Mouse (Mus musculus): ENCODE data around the gene Eef2kmt. TPM values are rescaled to one million over a fixed set of nuclear protein-coding genes. Genes with fewer than 3 reads are reported as not detected.
"Not testable (repeated sequence)": the region's sequence is repeated elsewhere in the genome, so short reads cannot be mapped to it uniquely, and the experiment has no call there.

Gene Eef2kmt
- total RNA-seq, 2 experiments from 2014 or later = 11.7 to 13.3 TPM

DNA sequence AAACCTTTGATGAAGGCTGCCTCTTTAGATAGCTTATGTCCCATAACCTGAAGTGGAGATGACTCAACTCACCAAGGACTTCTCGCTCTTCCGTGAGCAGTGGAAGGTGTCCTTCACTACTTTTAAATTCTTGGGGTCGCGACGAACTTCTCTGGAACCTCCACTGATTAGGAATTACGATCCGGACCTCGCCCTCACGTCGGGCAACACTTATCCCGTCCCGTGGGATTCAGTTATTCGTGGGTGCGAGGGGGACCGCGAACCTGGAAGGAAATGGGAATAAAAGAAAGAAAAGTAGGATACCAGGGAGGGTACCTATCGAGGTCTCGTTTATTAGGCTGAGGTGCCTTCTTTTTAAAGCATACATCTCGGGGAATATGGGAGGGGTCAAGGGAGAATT, 28.3 kb downstream of the Eef2kmt start:
- intact Hi-C loops (cut with DNase I); DNase-seq: not testable (repeated sequence)

DNA sequence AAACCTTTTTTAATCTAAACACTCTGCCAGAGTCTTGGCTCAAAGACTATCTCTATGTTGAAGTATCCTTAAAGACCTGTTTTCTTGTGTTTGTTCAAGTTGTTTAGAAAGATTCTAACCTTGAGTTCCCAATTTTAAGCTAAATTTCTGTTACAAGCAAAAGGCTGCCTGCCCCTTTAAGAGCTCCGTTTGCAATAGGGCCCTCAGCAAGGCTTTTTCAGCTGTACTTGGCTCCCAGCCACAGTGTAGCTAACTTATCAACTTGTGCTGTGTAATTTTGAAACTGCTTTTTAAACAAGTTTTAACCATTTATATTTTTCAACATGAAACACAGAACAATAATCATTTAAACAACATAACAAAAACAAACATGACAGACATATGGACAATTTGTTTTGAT, 29.2 kb downstream of the Eef2kmt start:
- peak; percentile 47 to 48 for DNase-seq

DNA sequence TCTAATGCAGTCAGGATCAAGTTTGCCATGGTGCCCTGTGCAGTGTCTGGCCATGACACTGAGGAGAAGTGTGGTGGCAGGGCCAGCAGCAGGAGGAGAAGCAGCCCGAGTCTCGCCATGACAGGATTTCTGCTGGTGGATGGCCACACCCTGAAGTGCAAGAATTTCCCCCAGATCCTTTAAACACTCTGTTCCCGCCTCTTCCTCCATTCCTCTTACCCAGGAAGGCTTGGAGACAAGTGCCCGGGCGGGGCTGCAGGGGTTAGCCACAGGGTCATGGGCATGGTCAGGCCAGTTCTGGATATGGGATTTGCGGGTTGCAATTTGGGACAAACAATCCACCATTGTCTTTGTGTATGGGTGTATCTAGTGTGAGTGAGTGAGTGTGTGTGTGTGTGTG, 33.6 kb downstream of the Eef2kmt start, which contains the start of gene AU021092:
AU021092 (minus strand) TSS at position 160 of the 400 bp plus-strand sequence.
- DNase-seq = no peak
- intact Hi-C loops (cut with DNase I) = no loop called here

More for the DNA sequence above, 29.2 kb downstream of the Eef2kmt start:
- intact Hi-C loops (cut with DNase I) = not testable (repeated sequence)

DNA sequence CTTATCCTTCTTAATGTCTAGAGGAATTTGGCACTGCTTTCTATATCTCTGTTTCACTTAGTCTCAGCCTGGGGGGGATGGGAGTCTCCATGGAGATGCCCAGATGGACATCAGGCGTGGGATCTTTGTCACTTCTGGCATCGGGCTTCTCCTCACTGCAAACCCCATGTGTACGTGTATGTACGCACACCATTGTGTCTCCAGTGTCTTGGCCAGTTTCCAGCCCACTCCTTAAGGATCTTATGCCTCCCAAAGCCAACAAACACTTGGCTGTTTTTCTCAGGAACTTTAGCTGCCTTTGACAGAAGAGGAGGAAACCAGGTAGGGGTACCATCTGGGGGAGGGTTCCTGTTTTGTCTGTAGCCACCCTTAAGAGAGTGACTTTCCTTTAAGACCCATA, 34.4 kb downstream of the Eef2kmt start:
- intact Hi-C loops (cut with DNase I) = no loop called here
- peak in 1 of 2 experiments; percentile 16 for DNase-seq

DNA sequence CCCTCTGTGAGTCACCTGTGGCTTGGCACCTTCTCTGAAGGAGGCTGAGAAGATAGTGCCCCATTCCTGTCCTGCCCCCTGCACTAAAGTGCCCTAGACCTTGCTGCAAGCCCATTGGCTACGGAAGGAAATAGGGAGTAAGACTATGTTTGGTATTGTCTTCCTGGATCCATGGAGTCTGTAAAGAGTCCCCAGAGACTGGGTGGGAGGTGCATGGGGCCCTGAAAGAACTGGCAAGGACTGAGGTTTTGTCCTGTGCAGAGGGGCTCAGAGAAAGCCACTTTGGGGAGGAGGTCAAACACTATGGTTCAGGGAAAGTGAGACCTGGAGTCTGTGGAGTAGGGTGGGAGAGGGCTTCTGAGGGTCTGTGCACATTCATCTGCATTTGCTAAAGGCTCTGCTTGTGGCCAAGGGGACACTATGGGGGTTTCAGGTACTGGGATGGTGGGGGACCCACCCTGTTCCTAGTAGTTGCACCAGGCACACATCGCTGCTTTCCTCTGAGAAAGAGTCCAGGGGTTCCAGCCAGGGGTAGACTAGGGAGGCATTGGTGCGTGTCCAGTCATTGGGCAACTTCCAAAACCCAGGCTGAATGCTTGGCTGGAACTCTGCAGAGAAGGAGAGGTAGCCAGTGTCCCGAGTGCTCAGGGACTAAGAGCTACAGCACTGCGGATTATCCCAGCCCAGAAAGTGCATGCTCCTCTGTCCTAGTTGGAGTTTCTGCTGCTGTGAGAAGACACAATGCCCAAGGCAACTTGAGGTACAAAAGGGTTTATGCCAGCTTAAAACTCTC, 38.2 kb downstream of the Eef2kmt start:
- intact Hi-C loops (cut with DNase I) = no loop called here
- no peak for DNase-seq

DNA sequence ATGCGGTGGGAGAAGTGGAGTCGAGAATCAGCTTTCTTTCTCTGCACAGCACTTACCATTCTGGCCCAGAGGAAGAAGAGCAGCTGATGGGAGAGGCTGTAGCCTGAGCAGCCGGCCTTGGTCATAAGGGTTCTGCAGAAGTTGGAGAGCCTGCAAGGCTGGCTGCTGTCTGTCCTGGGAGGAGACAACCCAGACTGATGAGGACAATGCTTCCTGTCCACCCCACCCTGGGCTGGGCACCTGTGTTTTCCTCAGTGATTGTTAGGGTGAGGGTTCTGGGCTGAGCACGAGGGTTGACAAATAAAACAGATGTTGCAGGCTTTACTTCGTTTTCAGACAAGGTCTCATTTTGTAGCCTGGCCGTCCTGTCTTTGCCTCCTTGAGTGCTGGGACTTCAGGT, 39.1 kb downstream of the Eef2kmt start:
- peak in 1 of 2 experiments; percentile 18 for DNase-seq
- intact Hi-C loops (cut with DNase I) = no loop called here

DNA sequence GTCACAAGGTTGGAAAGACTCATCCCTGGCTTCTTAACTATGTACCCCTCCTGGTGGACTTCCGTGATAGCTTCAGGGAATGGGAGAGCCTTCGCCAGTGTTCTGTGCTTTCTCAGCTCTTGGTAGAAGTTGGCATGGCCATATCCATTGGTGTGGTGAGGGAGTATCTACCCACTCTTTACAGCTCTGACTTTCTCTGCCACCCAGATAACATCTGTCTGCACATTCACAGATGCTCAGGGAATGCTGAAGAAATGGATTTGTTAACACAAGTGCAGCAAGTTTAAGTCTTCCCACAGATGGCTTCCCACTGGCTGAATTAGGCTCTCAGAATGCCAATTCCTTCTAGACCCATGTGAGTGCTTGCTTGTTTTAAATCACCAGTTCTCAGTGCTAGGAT, 41.7 kb downstream of the Eef2kmt start:
- no peak for DNase-seq
- intact Hi-C loops (cut with DNase I) = no loop called here

DNA sequence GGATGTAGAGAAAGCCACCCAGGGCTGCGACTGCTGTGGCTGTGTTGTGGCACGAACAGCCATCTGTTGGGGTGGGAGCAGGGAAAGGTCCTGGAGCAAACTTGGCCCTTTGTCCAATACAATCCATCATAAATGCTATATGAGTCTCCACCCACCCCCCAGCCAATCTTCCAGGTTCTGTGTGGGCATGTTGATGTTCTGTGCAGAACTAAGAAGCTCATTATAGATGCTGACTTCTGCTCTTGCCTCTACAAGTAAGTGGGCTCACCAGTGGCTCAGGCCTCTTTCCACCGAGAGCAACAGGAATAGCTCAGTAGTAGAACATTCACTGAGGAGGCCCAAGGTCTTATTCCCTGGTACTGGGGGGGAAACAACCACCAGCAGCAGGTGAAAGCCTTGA, 43.6 kb downstream of the Eef2kmt start:
- no peak for DNase-seq
- intact Hi-C loops (cut with DNase I) = no loop called here

DNA sequence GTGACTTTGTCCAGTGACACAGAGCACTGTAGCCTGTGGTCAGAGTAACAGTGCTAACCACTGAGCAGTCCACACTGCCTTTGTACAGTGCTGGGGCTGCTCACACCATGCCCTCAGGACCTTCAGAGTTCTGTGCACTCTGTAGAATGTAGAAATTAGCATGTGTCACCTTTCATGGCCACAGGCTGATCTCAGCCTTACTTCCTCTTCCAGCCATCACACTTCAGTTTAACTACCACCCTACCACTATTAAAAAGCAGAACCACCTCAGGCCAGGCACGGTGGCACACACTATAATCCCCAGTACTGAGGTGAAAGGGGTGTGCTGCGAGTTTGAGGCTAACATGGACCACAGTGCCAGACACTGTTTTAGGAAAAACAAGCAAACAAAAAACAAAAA, 45.4 kb downstream of the Eef2kmt start:
- no peak for DNase-seq
- intact Hi-C loops (cut with DNase I) = no loop called here

DNA sequence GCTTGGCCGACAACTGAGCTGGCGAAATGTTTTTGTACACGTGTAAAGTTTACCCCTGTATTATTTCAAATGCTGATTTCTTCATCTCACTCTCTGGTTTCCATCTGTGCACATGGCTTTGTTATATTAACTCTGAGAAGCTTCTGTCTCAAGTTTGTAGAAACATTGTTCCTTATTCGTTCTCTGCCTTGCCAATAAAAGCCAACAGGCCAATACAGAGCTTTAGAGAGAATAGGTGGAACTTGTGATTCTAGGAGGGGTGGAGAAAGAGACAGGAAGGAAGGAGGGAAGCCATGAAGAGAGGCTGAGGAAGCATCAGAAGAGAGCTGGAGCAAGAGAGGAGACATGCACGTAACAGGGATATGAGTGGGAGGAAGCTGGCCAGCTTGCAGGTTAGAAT, 49.7 kb downstream of the Eef2kmt start:
- intact Hi-C loops (cut with DNase I) = no loop called here
- DNase-seq = no peak

DNA sequence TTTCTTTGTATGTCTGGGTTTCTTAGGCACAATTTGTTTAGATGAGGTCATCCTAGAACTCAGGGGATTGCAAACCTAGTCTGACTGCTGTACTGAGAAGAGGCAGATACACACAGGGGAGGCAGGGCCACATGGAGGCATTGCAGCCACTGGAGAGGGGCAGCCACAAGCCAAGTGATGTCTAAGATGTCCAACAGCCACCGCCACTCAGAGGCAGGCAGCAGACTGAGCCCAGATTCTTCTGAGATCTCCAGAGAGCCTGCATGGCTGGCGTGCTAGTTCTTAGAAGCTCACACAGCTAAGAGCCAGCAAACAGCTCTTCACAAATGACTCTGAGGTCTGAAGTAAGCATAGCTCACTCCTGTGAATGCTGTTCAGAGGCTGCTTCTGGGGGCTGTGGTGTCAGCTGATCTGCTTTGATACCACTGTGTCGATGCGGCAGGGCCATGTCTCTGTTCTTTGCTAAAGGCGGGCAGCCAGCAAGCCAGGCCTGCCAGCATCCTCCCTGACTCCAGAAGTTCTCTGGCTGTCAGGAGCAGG, 50.3 kb downstream of the Eef2kmt start:
- no peak for DNase-seq
- intact Hi-C loops (cut with DNase I) = no loop called here

DNA sequence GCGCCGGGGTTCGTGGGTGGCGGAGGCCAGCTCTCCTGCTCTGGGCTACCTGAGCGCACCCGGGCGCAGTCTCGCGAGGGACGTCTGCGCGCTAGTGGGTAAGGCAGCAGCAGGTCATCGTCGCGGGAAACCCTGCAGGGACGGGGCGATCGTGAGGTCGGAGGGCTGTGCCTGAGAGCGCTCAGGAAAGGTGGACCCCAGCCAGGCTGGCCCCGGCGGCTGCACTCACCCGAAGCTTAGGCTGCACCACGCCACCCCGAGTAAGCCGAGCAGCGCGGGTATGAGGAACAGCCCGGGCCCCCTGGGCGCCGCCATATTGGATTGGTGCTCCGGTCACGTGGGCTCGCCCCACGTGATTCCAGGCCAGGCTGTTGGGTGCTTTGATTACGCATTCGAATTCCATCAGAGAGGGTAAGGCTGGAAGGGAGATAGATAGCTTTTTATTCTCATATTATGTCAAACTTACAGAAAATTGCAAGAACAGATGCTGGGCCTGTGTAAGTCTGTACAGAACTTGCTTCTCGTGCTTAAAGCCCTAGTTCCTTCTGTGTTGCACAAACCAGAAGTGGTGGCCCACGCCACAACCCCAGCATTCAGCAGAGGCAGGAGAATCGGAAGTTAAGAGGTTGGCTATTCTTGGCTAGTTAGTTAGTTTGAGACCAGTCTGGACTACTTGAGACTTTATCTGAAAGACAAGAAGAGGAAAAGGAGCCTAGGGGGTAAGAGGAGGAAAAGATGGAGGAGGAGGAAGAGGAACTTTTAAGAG, 51.9 kb downstream of the Eef2kmt start, which contains the start of gene Nagpa:
Nagpa (minus strand) TSS at position 345 of the 766 bp plus-strand sequence.
- intact Hi-C loops (cut with DNase I) = loop anchor here (2.0 to 5.0 kb wide), 3 partner anchors 51 to 263 kb away; partner anchors contain the start of gene Eef2kmt

DNA sequence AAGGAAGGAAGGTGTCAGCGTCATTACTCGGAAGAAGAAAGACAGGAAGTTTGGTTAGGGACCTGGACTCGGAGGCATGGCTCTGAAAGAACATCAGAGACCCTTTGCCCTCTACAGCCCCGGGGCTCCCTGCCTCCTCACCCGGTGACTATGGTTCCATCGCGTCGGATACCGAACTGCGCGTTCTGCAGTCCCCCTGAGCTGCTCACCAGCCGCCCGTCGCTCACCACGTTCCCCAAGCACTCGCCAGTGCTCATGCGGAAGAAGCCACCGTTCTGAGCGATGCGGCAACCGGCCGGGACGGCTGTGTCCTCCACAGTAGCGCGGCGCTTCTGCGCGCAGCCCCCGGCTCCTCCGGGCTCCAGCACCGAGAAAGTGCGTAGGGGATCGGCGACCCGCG, 52.6 kb downstream of the Eef2kmt start:
- intact Hi-C loops (cut with DNase I) = loop anchor here (2.0 to 5.0 kb wide), 3 partner anchors 52 to 264 kb away; partner anchors contain the start of gene Eef2kmt
- DNase-seq = peak; percentile 25 to 32

More for the DNA sequence above, 51.9 kb downstream of the Eef2kmt start, which contains the start of gene Nagpa:
- DNase-seq = peak; percentile 80 to 88

DNA sequence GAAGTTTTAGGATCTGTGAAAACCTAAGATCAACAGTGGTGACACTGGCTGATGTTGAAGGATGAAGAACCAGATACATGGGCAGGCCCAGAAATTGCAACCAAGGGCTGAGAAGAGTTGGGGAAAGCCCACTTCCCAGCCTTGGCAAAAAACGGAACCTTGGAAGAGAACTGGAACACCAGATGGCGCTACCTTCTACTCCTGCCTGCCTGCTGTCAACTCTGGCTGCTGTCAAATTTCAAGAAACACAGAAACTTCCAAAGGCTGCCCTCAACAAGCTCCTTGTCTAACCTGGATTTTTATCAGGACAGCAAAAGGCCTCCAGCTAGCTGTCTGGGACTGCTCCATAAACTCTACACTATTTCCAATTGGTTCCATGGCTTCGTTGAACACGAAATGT, 53.1 kb downstream of the Eef2kmt start:
- DNase-seq = peak; percentile 65 to 77
- intact Hi-C loops (cut with DNase I) = loop anchor here (1.0 to 5.0 kb wide), 4 partner anchors 42 to 265 kb away; partner anchors contain the start of gene Eef2kmt

DNA sequence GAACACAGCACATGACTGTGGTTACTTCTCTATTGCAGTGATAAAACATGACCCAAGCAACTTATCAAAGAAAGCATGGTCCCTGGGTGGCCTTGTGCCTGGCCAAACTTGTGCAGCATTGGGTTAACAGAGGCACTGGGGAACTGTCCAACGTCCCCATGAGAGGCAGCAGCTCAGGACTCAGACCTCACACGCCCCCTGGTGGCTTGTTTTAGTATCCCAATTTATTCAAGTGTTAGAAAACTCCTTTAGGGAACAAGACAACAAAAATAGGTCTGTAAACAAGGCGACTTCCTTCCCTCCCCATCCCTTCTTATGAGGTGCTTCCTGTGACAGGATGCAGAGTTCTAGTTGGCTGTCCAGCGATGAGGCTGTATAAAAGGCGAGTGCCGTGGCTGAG, 60.7 kb downstream of the Eef2kmt start:
- intact Hi-C loops (cut with DNase I) = loop anchor here (2.0 kb wide), 1 partner anchor 48 kb away; the partner anchor contains the start of gene Sec14l5
- peak; percentile 74 to 85 for DNase-seq

Small RNAs within 50 kb of the gene (microRNA-seq; reads per million reads assigned to microRNA genes)
- 0 reads per million in 2 experiments for gene Gm23689
- gene Gm26095 = 0 reads per million in 2 experiments
- 0 reads per million in 2 experiments for gene Mir6364

Other genes with a start within 250 kb of the Eef2kmt start
- gene Smim22, start 248.7 kb downstream of the Eef2kmt start, total RNA-seq (2021) = not detected
- gene Rogdi, start 242.4 kb downstream of the Eef2kmt start, total RNA-seq (2021) = 10 to 100 TPM; 21.7 to 25.7 TPM
- gene Glyr1, start 206.1 kb downstream of the Eef2kmt start, total RNA-seq (2021) = 10 to 100 TPM; 57.2 to 60.4 TPM
- gene Ubn1, start 205.9 kb downstream of the Eef2kmt start, total RNA-seq (2021) = 10 to 100 TPM; 34.4 to 35.7 TPM
- gene Ppl, start 123.6 kb downstream of the Eef2kmt start, total RNA-seq (2021) = 1 to 10 TPM; 3.2 to 3.6 TPM
- gene Sec14l5, start 108.9 kb downstream of the Eef2kmt start, total RNA-seq (2021) = under 1 TPM; 0.17 to 0.20 TPM
- 10 to 100 TPM in 1 of 2 experiments, 1 to 10 TPM in 1; 8.4 to 10.0 TPM for gene Nagpa, start 52.0 kb downstream of the Eef2kmt start, total RNA-seq (2021)
- 10 to 100 TPM; 26.8 to 27.7 TPM for gene AU021092, start 33.7 kb downstream of the Eef2kmt start, total RNA-seq (2021)
- gene Alg1, start 22.4 kb downstream of the Eef2kmt start, total RNA-seq (2021) = 10 to 100 TPM; 16.3 to 17.8 TPM

All from heart, postnatal 10 days (tissue).